Mouse (Mus musculus) kidney, adult 18-20 months (tissue): ENCODE measurements around the gene G2e3.

Experiments
- DNase-seq: peaks from one replicate; pipeline ENCODE4 v3.0.0; 2021

Gene G2e3

DNA sequence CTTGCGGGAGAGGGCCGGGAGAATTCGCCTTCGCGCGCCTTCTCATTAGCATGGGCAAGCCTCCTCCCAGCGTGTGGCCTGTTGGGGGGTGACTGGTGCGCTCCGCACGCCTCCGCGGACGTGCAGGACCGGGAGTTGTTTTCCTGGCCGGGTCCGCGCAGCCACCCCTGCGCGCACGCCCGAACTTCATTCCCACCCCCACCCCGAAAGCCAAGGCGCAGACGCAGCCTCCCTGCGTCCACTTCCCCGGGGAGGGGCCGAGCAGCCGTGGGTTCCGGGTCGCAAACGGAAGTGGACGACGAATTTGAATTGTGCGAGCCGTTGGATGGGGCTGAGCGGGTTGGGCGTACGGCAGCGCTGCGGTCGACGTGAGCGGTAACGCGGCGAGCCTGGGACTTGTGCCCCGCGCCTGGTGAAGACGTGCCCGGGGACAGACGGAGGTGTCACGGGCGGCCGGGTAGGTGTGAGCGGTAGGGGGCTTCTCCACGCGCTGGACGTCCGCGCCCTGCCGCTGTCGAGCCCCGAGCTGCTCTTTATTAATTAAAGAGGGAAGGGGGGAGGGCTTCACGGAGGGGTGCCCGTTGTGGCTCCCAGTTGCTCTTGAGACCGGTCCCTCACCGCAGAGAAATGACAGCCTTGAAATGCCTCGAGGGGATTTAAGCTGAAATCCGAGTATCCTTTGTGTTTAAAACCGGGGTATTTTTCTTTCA lies at the start of gene G2e3:
G2e3 (plus strand) TSS at position 74 of the 710 bp plus-strand sequence.
- DNase-seq = peak; percentile 86

DNA sequence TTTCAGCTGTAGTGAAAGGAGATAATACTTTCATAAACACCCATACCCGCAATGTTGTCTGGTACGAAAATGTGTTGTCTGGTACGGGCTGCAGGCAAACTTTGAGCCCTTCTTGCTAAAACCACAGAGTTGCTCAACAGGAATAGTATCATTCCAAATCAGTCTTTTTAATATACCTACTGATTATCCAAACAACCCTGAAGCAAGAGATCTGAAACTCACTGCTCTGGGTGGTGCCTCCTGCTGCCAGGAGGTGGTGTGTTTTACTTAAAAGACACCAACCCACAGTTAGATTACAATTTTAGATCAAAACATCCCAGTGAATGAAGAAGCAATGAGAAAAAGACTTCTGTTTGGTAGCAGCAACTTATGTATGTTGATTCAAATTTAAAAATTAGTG lies 24.3 kb upstream of the G2e3 start:
- DNase-seq = no peak

DNA sequence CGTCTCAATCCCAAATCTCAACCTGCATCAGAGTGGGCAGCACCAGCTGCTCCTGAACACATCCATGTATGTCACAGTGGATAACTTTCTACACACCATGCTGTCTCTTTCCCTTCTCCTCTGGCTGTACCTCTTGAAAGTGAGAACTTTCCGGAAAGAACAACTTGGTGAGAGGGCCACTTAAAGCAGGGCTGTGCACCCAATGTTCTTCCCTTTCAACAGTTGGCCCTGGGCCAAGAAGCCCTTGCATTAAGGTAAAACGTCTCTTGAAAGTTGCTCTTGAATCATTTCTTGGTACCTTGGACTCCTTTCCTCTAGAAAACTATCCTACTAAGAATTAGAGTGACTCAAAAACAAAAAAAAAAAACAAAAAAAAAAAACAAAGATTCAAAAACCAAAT lies 21.0 kb upstream of the G2e3 start:
- no peak for DNase-seq

DNA sequence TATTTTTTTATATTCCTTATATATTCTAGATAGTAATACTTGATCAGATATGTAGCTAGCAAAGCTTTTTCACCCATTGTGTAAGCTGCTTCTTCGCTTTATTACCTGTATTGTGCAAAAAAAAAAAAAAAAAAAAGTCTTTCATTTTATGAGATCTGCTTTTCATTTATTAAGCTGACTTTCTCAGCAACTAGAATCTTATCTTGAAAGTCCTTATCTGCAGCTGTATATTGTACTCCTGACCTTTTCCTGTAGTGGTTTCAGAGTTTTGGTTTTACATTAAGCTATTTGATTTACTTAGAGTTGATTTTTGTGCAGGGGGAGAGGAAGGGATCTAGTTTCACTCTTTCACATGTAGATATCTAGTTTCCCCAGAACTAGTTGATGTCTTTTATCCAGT lies 10.8 kb upstream of the G2e3 start:
- DNase-seq = no peak

DNA sequence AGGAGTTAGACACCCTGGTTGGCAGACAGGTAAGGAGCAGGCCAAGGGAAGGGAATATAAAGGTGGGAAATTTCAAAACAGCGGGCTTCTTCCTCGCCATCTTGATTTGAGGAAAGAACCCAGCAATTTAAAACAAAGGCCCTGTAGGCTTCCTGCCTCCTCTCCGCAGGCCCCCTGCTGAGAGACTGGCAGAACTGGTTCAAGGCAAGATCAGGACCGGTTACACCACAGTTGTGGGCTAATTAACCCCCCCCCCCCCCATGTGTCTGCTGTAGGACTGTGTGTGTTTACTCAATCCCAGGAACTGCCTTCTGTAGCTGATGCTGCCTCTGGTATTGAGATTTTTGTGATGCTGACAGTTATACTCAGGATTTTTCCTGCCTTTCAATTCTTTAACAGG lies 1.7 kb upstream of the G2e3 start:
- peak; percentile 38 for DNase-seq

DNA sequence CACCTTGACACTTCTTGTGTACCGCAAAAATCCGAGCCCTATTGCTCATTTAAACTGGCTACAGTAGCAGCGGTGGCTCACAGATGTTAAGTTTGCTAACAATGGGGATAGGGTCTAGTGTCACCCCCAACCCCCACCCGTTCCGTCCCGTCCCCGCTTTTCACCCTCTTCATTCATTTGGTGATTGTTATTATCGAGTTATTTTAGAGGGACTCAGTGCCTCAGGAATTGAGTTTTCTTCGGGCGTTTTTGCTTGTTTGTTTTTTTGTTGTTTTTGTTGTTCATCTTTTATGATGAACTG lies 787 bp downstream of the G2e3 start:
- DNase-seq = no peak

DNA sequence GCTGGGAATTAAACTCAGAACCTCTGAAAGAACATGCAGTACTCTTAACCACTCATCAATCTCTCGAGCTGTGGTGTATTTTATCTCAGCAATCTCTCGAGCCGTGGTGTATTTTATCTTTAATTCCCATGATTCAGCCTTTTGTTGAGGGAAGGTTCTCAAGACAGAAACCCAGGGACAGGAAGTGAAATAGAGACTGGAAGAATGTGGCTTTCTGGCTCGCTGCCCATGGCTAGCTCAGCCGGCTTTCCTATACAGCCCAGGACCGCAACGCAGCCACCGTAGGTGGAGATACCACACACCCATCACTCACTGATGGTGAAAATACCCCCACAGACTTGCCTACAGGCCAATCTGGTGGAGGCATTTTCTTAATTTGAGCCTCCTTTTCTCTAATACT lies 7.4 kb downstream of the G2e3 start:
- no peak for DNase-seq

DNA sequence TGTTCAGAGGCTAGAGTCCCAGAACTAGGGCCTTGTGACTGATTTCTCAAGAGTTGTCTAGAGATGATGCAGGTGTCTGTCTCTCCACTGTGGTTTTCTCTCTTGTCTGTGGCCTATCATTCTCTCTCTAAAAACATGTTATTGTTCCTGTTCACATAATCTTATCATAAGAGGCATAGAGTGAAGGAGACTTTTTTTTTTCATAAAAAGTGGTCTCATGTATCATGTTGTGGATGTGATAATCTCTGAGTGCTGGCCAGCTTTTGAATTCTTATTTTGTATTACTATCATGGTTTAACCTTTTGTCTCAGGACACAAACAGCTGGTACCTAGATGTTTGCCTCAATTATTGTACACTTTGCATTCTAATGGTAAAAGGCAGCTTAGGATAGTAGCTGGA lies 13.4 kb downstream of the G2e3 start:
- no peak for DNase-seq

DNA sequence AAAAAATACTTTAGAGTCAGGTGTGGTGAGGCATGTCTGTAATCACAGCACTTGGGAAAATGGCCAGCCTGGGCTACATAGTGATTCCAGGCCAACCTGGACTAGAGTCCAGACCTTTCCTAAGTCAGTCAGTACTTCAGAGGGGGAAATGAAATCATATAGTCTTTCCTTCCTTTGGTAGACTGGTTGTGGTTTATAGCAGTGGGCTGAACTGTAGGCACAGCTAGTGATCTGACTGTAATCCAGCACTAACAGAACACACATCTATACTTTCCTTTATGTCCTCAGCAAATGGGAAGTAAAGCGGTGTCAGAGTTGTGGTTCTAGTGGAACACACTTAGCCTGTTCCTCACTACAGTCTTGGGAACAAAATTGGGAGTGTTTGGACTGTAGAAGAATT lies 15.0 kb downstream of the G2e3 start:
- no peak for DNase-seq

DNA sequence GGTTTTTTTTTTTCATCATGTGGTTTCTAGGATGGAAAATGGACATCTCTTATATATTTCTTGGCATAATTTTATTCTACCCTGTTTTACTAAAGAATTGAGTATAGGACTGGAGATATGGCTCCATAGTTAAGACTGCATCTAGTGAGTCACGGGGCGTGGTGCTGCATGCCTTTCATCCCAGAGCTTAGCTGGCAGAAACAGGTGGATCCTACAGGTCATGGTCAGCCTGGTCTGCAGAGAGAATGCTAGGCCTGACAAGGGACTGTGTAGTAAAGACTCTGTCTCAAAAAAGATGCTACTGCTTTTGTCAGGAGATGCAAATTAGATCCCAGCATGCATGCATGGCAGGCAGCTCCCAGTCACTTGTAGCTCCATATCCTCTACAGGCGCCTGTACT lies 20.6 kb downstream of the G2e3 start:
- DNase-seq = no peak

DNA sequence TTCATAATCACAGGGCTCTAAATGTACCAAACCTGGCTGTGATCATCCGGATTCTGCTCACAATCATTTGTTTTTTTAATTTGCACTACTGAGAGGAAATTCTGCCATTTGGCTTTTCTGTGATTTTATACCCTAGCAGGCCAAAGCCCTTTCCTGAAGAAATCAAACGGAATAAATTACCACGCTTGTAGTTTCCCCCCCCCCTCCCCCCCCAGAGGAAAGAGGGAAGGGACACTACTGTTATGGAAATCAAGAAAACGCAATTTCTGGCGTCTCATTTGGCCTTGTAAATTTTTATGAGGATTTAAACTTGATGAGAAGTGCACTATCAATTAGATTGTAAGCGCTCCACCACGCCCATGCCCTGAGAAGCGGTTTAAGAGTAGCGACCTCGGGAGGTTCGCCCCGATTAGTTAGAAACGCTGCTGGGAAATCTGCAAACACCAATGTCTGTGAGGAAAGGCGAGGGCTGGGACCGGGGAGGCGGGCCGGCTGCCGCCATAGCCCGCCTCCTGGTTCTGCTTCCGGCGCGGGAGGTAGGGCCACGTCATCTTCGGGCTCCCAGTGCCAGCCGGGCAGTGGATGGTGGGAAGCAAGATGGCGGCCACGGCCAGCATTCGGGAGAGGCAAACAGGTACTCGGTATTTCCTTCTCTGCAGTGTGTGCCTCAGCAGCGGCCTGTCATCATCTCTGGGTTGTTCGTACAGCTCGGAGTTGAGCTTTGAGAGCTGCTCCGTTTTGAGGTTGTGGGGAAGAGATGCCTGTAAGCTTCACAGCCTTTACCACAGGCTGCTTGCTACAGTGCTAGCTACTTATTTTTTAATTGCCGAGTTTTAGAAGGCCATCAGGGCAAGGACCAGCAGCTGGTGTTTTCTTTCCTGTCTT lies 29.4 kb downstream of the G2e3 start, which contains the start of gene Scfd1:
Scfd1 (plus strand) TSS at position 508 of the 885 bp plus-strand sequence.
- DNase-seq = peak; percentile 92

DNA sequence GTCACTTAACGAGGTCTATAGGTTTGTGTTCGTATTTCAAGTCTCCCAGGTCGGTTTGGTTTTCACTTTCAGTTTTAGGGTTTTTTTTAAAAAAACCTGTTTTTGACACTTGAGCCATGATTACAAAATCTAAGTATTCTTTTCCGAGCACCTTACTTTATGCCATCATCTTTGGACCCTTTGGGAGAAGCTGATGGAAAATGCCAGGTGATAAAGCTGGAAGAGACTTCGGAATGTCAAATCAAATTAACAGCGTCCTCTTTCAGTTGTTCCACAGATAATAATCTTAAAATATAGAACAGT lies 30.0 kb downstream of the G2e3 start:
- DNase-seq = no peak

DNA sequence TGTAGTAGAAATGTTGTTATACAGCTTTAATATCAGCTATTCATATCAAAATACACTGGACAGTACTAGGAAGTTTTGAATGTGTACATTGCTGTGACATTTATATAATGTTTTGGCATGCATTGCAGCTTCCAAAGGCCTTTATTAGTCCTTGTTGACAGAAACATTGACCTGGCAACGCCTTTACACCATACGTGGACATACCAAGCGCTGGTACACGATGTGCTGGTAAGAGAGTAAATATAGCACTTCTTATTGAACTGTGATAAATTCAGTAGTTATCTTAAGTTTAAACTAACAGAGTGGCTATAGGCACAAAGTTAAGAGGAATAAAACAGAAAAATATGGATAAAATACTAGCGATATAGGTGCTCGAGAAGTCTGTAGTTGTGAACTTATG lies 52.0 kb downstream of the G2e3 start:
- DNase-seq = no peak

DNA sequence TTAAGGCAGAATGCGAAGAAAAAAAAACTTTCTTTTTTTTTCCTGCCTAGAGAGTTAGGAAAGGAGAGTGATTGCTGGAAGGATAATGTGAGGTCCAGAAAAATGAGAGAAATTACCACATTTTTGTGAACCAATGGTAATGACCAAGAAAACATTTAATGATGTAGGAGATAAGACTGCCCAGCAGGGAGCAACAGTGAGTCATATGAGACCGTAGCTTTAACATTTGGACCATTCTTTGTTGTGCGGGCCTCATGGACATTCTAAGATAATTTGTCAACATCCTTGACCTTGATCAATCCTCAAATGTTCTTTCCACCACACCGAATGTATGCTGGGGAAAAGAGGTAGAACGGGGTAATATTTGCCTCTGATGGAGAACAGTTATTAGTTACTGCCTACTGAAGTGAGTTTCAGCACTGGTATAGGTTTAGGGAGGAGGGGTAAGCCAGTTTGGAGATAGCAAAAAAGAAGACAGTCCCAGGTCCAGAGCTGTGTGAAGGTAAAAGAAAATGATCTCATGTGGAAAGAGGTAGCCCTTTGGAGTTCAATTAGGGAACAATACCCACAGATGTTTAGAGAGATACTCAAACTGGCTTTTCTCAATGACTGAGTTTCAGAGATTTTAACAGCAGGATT lies 54.3 kb downstream of the G2e3 start:
- DNase-seq = no peak

DNA sequence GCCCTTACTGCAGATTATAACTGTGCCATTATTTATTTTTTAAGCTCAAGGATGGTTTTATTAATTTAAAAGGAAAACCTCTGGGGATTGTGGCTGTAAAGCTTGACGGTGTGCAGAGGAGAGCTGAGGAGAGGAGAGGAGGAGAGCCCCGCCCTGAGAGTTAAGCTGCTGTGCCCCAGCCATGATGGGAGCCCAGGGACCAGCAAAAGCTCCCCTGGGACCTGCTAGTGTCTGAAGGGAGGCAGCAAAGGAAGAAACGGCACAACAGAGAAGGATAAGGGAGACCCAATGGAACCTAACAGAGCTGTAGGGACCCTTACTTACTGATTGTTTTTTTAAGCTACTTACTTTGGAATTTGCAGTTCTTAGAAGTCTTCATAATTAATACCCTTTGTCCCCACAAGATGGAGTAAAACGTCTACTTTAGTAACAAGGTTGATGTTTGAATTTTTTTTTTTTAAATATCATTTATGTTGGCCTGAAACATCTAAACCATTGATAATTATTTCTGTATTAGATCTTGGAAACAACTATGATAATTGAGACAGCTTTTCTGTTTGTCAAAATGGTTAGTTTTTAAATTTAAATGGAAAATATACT lies 56.2 kb downstream of the G2e3 start:
- no peak for DNase-seq

DNA sequence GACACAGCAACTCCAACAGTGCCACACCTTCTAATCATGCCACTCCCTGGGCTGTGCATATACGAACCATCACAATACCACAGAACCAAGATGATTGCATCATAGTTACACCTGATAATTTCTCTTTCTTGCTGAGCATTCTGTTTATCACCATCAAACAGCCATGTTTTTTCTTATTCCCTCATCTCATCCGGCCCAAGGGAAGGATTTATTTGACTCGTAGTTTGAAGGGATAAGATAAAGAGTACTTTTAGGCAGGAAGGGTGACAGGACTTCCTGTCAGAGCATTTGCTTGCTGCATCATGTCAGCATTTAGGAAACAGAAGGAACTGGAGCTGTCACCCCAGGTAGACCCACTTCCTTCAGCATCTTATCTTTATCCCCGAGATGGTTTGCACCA lies 63.5 kb downstream of the G2e3 start:
- DNase-seq = no peak
